Mouse (Mus musculus) forebrain, embryonic 16.5 days (tissue): Measurements from ENCODE around the gene Rab25. TPM values are rescaled to one million over a fixed set of nuclear protein-coding genes. Genes with fewer than 3 reads are reported as not detected.
"Not testable (repeated sequence)": the region's sequence is repeated elsewhere in the genome, so short reads cannot be mapped to it uniquely, and the experiment has no call there.

ENCODE experiments used
- ATAC-seq: fragments of 200-750 bp; cut with Nextera tagmentation; 2 replicates; pipeline ENCODE4 v1.8.0; 2017; ENCODE audit warnings: mild to moderate bottlenecking, moderate library complexity
- H3K27ac ChIP-seq: fragments of 300-500 bp; sonication (generic); 2 replicates; pipeline ENCODE4 v1.5.1; 2014; ENCODE audit warnings: low read length, control low read depth
- H3K27me3 ChIP-seq: fragments of 300-500 bp; sonication (generic); replicated peaks from 2 replicates; pipeline ENCODE4 v1.6.1; 2014; ENCODE audit warnings: low read length; ENCODE audit not compliant: control insufficient read depth, insufficient read depth
- H3K36me3 ChIP-seq: fragments of 300-500 bp; sonication (generic); 2 replicates; pipeline ENCODE4 v1.6.1; 2014; ENCODE audit not compliant: control insufficient read depth, insufficient read depth
- H3K4me1 ChIP-seq: fragments of 300-500 bp; sonication (generic); replicated peaks from 2 replicates; pipeline ENCODE4 v1.6.1; 2014; ENCODE audit warnings: low read length; ENCODE audit not compliant: control insufficient read depth, insufficient read depth
- H3K4me2 ChIP-seq: fragments of 300-500 bp; sonication (generic); 2 replicates; pipeline ENCODE4 v1.6.1; 2014; ENCODE audit warnings: mild to moderate bottlenecking, low read length, control low read depth
- H3K4me3 ChIP-seq: fragments of 300-500 bp; sonication (generic); replicated peaks from 2 replicates; pipeline ENCODE4 v1.5.1; 2014; ENCODE audit warnings: mild to moderate bottlenecking, low read length, control low read depth
- H3K9ac ChIP-seq: fragments of 300-500 bp; sonication (generic); replicated peaks from 2 replicates; pipeline ENCODE4 v1.6.1; 2014; ENCODE audit warnings: low read depth, low read length, control low read depth
- H3K9me3 ChIP-seq: fragments of 300-500 bp; sonication (generic); 2 replicates; pipeline ENCODE4 v1.6.1; 2016; ENCODE audit warnings: low read length; ENCODE audit not compliant: control insufficient read depth
- WGBS: fragments of 180-500 bp; shearing (Covaris S2); extraction: QIAGEN DNeasy Blood & Tissue Kit; methylation state at CpG from one replicate; pipeline ENCODE4 v1.1.7; 2014; 5-methylcytosine and 5-hydroxymethylcytosine counted together
- polyA plus RNA-seq: library from polyadenylated mRNA; unstranded; fragments of >200 nt; fragmentation: Nextera tagmentation; extraction: Ambion mirVana; gene quantifications from 2 replicates; pipeline ENCODE4 v1.2.1, GENCODE M21; 2015

Gene Rab25
- polyA plus RNA-seq, 1 experiment from 2014 or later, result not detected

DNA sequence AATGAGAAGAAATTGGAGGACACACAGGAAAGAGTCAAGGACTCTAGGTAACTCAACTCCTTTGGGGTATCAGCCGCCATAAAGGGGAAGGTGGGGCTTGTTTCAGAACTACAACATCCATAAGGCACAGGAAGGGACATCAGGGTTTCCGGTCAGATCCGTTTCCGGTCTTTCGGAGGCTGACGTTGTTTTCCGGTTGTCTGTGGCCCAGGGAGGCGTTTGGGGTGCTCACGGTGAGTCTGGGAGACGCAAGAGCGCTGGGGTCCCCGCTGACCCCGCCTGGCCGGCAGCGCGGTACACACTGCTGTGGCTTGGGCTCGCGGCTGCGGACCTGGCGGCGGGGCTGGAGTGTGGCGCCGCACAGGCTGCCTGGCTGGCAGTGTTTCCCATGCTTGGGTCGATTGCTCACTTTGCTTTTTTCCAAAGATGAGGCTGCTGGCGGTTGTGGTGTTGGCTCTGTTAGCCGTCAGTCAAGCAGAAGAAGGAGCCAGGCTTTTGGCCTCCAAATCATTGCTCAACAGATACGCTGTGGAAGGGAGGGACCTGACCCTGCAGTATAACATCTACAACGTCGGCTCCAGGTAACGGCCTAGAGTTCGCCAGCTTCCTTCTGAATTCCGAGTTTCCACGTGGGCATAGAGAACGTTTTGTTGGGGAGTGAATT lies 31.5 kb upstream of the Rab25 start:
- Histone ChIP-seq H3K4me2 (peak overlapping the region; percentile 71), H3K4me3 (peak overlapping the region; percentile 76), H3K27me3 (no peaks in the 10 kb centered on the region), H3K4me1 (peaks cover 7% of the 10 kb centered on the region), H3K27ac (no peak overlapping the region), H3K36me3 (peaks cover 9% of the 10 kb centered on the region; the same call in 1 of the 2 replicates), H3K9me3 (no peaks in the 10 kb centered on the region), H3K9ac (peak overlapping the region; percentile 81)
- ATAC-seq, result peak; percentile 93
- under 1% methylated on average over 34 of the region's 34 CpGs for WGBS

- Histone ChIP-seq H3K36me3 (peaks cover 9% of the 10 kb centered on the region; the same call in 1 of the 2 replicates), H3K27ac (no peak overlapping the region), H3K4me1 (peaks cover 7% of the 10 kb centered on the region), H3K27me3 (no peaks in the 10 kb centered on the region), H3K4me2 (peak overlapping the region; percentile 71), H3K9ac (no peak overlapping the region; the same call in 1 of the 2 replicates), H3K4me3 (peak overlapping the region; percentile 76), H3K9me3 (no peaks in the 10 kb centered on the region)
- peak; percentile 14; the same call in 1 of the 2 replicates for ATAC-seq
- WGBS, result 62% methylated on average over 8 of the region's 8 CpGs
Measured at GRCm38 (mm10) chr3:88578498-88579424, 30.7 kb upstream of the Rab25 start.

DNA sequence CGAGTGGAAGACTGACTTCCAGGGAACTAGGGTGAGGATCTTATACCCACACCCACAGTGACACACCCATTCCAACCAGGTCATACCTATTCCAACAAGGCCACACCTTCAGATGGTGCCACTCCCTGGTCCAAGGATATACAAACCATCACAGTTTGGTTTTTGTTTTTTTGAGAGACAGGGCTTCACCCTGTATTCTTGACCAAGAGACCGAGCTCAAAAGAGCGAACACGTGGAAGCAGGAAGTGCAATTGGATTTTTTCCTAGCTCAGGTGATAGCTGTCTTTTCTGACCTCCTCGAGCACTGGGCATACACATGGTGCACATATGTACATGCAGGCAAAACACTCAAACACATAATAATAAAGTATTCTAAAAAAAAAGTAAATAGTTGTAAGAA lies 29.7 kb upstream of the Rab25 start:
- H3K36me3 ChIP-seq, H3K4me3 ChIP-seq, H3K27me3 ChIP-seq, H3K4me1 ChIP-seq, H3K9me3 ChIP-seq, H3K9ac ChIP-seq, ATAC-seq, H3K4me2 ChIP-seq, H3K27ac ChIP-seq: not testable (repeated sequence)
- 86% methylated on average over 5 of the region's 5 CpGs for WGBS

DNA sequence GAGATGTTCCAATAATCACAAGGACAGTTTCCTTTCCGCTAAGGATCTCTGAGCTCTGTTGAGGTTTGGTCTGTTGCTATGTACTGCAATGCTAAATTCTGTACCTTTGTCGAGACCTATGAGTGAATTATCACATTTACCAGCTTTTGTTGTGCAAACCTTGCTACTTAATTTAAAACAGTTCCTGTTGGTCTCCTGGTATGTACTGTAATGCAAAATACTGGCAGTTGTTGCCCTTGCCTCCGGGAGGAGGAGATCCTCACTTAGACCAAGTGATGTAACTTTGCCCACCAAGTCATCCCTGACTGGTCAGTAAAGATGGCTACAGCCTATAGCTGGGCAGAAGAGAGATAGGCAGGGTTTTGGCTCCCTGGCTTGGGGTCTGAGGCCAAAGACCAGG lies 27.4 kb upstream of the Rab25 start, which contains the start of gene Ssr2:
TSS of gene Ssr2 (plus strand) at position 337 of the 400 bp plus-strand sequence.
- no peak within 1 kb of the TSS for H3K27ac ChIP-seq
- no peak within 1 kb of the TSS for H3K4me2 ChIP-seq
- ATAC-seq, result no peak
- no peak within 1 kb of the TSS for H3K9ac ChIP-seq
- no peaks in the 10 kb centered on the region for H3K27me3 ChIP-seq
- H3K36me3 ChIP-seq, result no peaks in the 10 kb centered on the region
- no peak within 1 kb of the TSS for H3K4me3 ChIP-seq
- H3K9me3 ChIP-seq, result no peaks in the 10 kb centered on the region
- 88% methylated on average over 3 of the region's 3 CpGs for WGBS
- peaks cover 6% of the 10 kb centered on the region for H3K4me1 ChIP-seq

DNA sequence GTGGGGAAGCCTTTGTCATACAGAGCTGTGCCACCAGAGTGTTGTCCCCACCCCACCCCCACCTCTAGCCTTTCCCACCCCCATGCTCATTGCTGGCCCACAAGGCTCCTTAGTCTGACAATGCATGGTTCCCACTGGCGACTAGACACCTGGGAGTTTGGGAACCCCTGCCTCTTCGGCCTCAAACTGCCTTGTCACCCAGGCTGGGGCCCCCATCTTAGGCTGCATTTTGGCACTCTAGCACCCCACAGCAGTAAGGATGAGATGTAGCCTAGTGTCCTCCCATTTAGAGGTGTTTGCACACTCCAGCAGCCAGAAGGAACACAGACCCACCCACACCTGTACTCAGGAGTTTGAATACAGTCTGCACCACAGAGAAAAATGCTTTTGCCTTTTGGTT lies 25.7 kb upstream of the Rab25 start:
- WGBS, result 80% methylated on average over 2 of the region's 2 CpGs
- no peak for ATAC-seq
- Histone ChIP-seq H3K9ac (no peak overlapping the region), H3K4me2 (no peak overlapping the region), H3K36me3 (peaks cover 15% of the 10 kb centered on the region), H3K9me3 (no peaks in the 10 kb centered on the region), H3K27ac (no peak overlapping the region), H3K4me3 (no peak overlapping the region), H3K27me3 (no peaks in the 10 kb centered on the region), H3K4me1 (no peaks in the 10 kb centered on the region)

DNA sequence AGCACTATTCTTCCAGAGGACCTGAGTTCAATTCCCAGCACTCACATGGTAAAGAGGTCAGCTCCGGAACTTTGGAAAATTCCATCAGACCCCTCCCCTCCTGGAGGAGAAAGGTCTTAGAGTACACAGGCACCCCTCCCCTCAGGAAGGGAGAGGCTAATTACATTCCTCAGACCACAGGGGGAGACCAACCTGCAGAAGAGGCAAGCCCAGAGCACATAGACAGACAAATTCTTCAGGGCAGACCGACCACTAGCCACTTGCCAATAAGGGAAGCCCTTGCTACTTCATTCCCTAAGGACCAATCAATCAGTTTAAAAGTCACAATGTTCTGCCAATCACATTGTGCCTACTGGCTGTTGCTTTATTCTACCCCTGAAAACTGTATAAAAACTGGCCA lies 24.7 kb upstream of the Rab25 start:
- Histone ChIP-seq H3K4me2 (no peak overlapping the region), H3K4me1 (no peaks in the 10 kb centered on the region), H3K27me3 (no peaks in the 10 kb centered on the region), H3K9me3 (no peaks in the 10 kb centered on the region), H3K4me3 (no peak overlapping the region), H3K27ac (no peak overlapping the region), H3K9ac (no peak overlapping the region), H3K36me3 (peaks cover 23% of the 10 kb centered on the region)
- no peak for ATAC-seq
- 75% methylated on average over 2 of the region's 2 CpGs for WGBS

DNA sequence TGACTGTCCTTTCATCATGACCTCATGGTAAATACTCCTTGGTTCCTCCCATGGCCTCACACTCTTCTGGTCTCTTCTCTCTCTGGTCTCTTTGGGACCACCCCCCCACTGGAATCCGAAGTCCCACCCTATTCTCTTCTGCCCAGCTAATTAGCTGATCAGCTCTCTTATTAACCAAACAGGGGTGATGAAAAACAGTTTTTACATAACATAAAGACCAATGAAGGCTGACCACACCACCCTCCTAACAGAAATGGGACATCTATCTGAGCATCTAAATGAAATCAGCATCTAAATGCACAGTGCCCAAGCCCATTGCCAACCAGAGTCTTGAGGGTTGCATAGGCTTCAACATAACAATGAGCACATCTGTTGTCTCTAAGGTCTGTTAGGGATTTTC lies 23.8 kb upstream of the Rab25 start:
- Histone ChIP-seq H3K4me1 (no peaks in the 10 kb centered on the region), H3K9ac (no peak overlapping the region), H3K4me2 (no peak overlapping the region), H3K9me3 (no peaks in the 10 kb centered on the region), H3K4me3 (no peak overlapping the region), H3K27ac (no peak overlapping the region), H3K27me3 (no peaks in the 10 kb centered on the region), H3K36me3 (peaks cover 29% of the 10 kb centered on the region)
- no peak for ATAC-seq
- WGBS, result 88% methylated on average over 1 of the region's 1 CpGs

DNA sequence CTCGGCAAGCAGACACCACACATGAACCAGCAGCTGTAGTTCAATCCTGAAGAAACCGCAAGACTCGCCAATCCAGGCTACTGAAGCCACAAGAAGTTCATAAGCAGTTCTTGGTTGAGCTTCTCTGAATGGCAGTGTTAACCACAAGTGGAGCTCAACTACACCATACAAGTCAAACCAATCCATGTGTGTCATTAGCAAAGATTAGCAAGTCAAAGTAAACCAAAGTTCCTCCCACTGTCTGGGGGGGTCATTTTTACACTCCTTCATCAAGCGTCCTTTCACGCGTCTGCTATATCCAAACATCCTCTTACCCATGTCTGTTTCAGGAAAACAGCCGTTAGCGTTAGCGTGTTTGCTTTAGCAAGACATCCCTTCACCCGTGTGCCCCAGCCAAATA lies 22.2 kb upstream of the Rab25 start:
- Histone ChIP-seq H3K9me3 (no peaks in the 10 kb centered on the region), H3K4me2 (no peak overlapping the region), H3K27me3 (no peaks in the 10 kb centered on the region), H3K9ac (no peak overlapping the region), H3K4me3 (no peak overlapping the region), H3K27ac (no peak overlapping the region), H3K4me1 (no peaks in the 10 kb centered on the region), H3K36me3 (peaks cover 43% of the 10 kb centered on the region)
- ATAC-seq, result no peak
- WGBS, result 94% methylated on average over 10 of the region's 10 CpGs

DNA sequence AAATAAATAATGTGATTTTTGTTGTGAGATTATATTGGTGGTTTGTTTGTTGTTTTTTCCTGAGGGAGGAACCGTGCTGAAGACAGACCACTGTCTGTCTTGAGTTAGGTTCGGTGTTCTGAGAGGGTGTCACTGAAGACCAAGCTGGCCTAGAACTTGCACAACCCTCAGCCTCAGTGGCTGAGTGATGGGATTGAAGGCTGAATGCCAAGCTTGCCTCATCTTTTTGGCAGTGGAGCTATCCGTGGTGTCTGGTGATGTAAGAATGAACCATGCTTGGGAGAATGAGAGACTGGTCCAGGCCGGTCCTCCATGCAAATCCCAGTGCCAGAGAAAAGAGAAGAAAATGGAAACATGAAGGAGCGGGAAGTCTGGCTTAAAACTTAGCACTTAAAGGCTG lies 21.6 kb upstream of the Rab25 start:
- H3K27me3 ChIP-seq, result no peaks in the 10 kb centered on the region
- no peaks in the 10 kb centered on the region for H3K9me3 ChIP-seq
- H3K27ac ChIP-seq, result no peak overlapping the region
- no peak overlapping the region for H3K4me3 ChIP-seq
- peaks cover 48% of the 10 kb centered on the region for H3K36me3 ChIP-seq
- no peak overlapping the region for H3K9ac ChIP-seq
- no peak for ATAC-seq
- 88% methylated on average over 5 of the region's 5 CpGs for WGBS
- H3K4me2 ChIP-seq, result no peak overlapping the region
- no peaks in the 10 kb centered on the region for H3K4me1 ChIP-seq
